Mouse (Mus musculus): Measurements from ENCODE around the gene Adamts20. TPM values are rescaled to one million over a fixed set of nuclear protein-coding genes. Genes with fewer than 3 reads are reported as not detected.

Gene Adamts20
- polyA plus RNA-seq (2012), result not detected in 2 replicates

GRCm38 (mm10) chr15:94465318-94465717, at the start of gene Adamts20:
Adamts20 (minus strand) TSS chr15:94465418.
- TF ChIP-seq GATA1 (IDR thresholded peaks at IDR 0.05; ENCODE audit: low read length), result no peak

- no peak for TF ChIP-seq GATA1 (IDR thresholded peaks at IDR 0.05; ENCODE audit: low read length)
Observed at GRCm38 (mm10) chr15:94503451-94504215, 38.4 kb upstream of the Adamts20 start.

- no peak for TF ChIP-seq GATA1 (IDR thresholded peaks at IDR 0.05; ENCODE audit: low read length)
Observed at GRCm38 (mm10) chr15:94499260-94499659, 34.0 kb upstream of the Adamts20 start.

- no peak for TF ChIP-seq GATA1 (IDR thresholded peaks at IDR 0.05; ENCODE audit: low read length)
Observed at GRCm38 (mm10) chr15:94495936-94496335, 30.7 kb upstream of the Adamts20 start.

- TF ChIP-seq GATA1 (IDR thresholded peaks at IDR 0.05; ENCODE audit: low read length), result no peak
Observed at GRCm38 (mm10) chr15:94494445-94494844, 29.2 kb upstream of the Adamts20 start.

GRCm38 (mm10) chr15:94489433-94489832, 24.2 kb upstream of the Adamts20 start:
- no peak for TF ChIP-seq GATA1 (IDR thresholded peaks at IDR 0.05; ENCODE audit: low read length)

GRCm38 (mm10) chr15:94482555-94482954, 17.3 kb upstream of the Adamts20 start:
- no peak for TF ChIP-seq GATA1 (IDR thresholded peaks at IDR 0.05; ENCODE audit: low read length)

- no peak for TF ChIP-seq GATA1 (IDR thresholded peaks at IDR 0.05; ENCODE audit: low read length)
Observed at GRCm38 (mm10) chr15:94480792-94481191, 15.6 kb upstream of the Adamts20 start.

GRCm38 (mm10) chr15:94480248-94480647, 15.0 kb upstream of the Adamts20 start:
- TF ChIP-seq GATA1 (IDR thresholded peaks at IDR 0.05; ENCODE audit: low read length), result no peak

GRCm38 (mm10) chr15:94479513-94480136, 14.4 kb upstream of the Adamts20 start:
- TF ChIP-seq GATA1 (IDR thresholded peaks at IDR 0.05; ENCODE audit: low read length), result no peak

- TF ChIP-seq GATA1 (IDR thresholded peaks at IDR 0.05; ENCODE audit: low read length), result no peak
Observed at GRCm38 (mm10) chr15:94478706-94479105, 13.5 kb upstream of the Adamts20 start.

GRCm38 (mm10) chr15:94477287-94477686, 12.1 kb upstream of the Adamts20 start:
- no peak for TF ChIP-seq GATA1 (IDR thresholded peaks at IDR 0.05; ENCODE audit: low read length)

GRCm38 (mm10) chr15:94475975-94476374, 10.8 kb upstream of the Adamts20 start:
- TF ChIP-seq GATA1 (IDR thresholded peaks at IDR 0.05; ENCODE audit: low read length), result no peak

- TF ChIP-seq GATA1 (IDR thresholded peaks at IDR 0.05; ENCODE audit: low read length), result no peak
Observed at GRCm38 (mm10) chr15:94470361-94470760, 5.1 kb upstream of the Adamts20 start.

- no peak for TF ChIP-seq GATA1 (IDR thresholded peaks at IDR 0.05; ENCODE audit: low read length)
Observed at GRCm38 (mm10) chr15:94464881-94465280, 337 bp downstream of the Adamts20 start.

GRCm38 (mm10) chr15:94463251-94463650, 2.0 kb downstream of the Adamts20 start:
- no peak for TF ChIP-seq GATA1 (IDR thresholded peaks at IDR 0.05; ENCODE audit: low read length)

GRCm38 (mm10) chr15:94462206-94462605, 3.0 kb downstream of the Adamts20 start:
- TF ChIP-seq GATA1 (IDR thresholded peaks at IDR 0.05; ENCODE audit: low read length), result no peak

Data from G1E-ER4 (cell line).